Mouse (Mus musculus): Measurements from ENCODE around the gene Sema4f. TPM values are rescaled to one million over a fixed set of nuclear protein-coding genes. Genes with fewer than 3 reads are reported as not detected.

Sema4f gene
- total and polyA plus RNA-seq, 2 experiments from 2014 or later: not detected

- H3K36me3 ChIP-seq (replicated peaks; ENCODE audit: control insufficient read depth, insufficient read depth, low read length): no peaks in the 10 kb centered on the region
- H3K9ac ChIP-seq (replicated peaks; ENCODE audit: low read depth, low read length): no peak overlapping the region
- H3K27ac ChIP-seq (ENCODE audit: low read depth): no peak overlapping the region
- no peak overlapping the region for H3K4me3 ChIP-seq (ENCODE audit: low read depth, low read length)
- H3K27me3 ChIP-seq (ENCODE audit: control insufficient read depth, insufficient read depth, low read length): no peaks in the 10 kb centered on the region
- TF ChIP-seq EP300 (IDR thresholded peaks at IDR 0.05; ENCODE audit: low read depth) (no peak), CTCF (IDR thresholded peaks at IDR 0.05; ENCODE audit: low read depth) (no peak)
- DNase-seq (ENCODE audit: low spot score) (no peak), ATAC-seq (ENCODE audit: insufficient read depth, low read depth) (no peak)
- H3K4me1 ChIP-seq (ENCODE audit: control insufficient read depth, insufficient read depth): no peaks in the 10 kb centered on the region
- H3K4me2 ChIP-seq (ENCODE audit: low read depth, low read length): no peak overlapping the region
- peaks cover under 1% of the 10 kb centered on the region; the same call in 1 of the 2 replicates for H3K9me3 ChIP-seq (replicated peaks; ENCODE audit: control insufficient read depth, low read length)
- 15% methylated on average over 5 of the region's 5 CpGs for WGBS
These were observed 67.8 kb downstream of the Sema4f start for GRCm38 (mm10) chr6:82871632-82872331.

GRCm38 (mm10) chr6:82868476-82868875 is 71.1 kb downstream of the Sema4f start:
- 70% methylated on average over 5 of the region's 5 CpGs for WGBS
- TF ChIP-seq CTCF (IDR thresholded peaks at IDR 0.05; ENCODE audit: low read depth): no peak
- no peak for TF ChIP-seq EP300 (IDR thresholded peaks at IDR 0.05; ENCODE audit: low read depth)
- H3K9me3 ChIP-seq (replicated peaks; ENCODE audit: control insufficient read depth, low read length): peaks cover 8% of the 10 kb centered on the region
- no peak for DNase-seq (ENCODE audit: low spot score)
- H3K9ac ChIP-seq (replicated peaks; ENCODE audit: low read depth, low read length): no peak overlapping the region
- H3K4me1 ChIP-seq (ENCODE audit: control insufficient read depth, insufficient read depth): no peaks in the 10 kb centered on the region
- H3K4me3 ChIP-seq (ENCODE audit: low read depth, low read length): no peak overlapping the region
- no peaks in the 10 kb centered on the region for H3K36me3 ChIP-seq (replicated peaks; ENCODE audit: control insufficient read depth, insufficient read depth, low read length)
- H3K4me2 ChIP-seq (ENCODE audit: low read depth, low read length): no peak overlapping the region
- ATAC-seq (ENCODE audit: insufficient read depth, low read depth): no peak
- no peaks in the 10 kb centered on the region for H3K27me3 ChIP-seq (ENCODE audit: control insufficient read depth, insufficient read depth, low read length)
- no peak overlapping the region for H3K27ac ChIP-seq (ENCODE audit: low read depth)

- Histone ChIP-seq H3K4me1 (ENCODE audit: control insufficient read depth, insufficient read depth) (peaks cover 9% of the 10 kb centered on the region), H3K9ac (replicated peaks; ENCODE audit: low read depth, low read length) (no peak overlapping the region), H3K27ac (ENCODE audit: low read depth) (peak overlapping the region; percentile 28; the same call in 1 of the 2 replicates), H3K36me3 (replicated peaks; ENCODE audit: control insufficient read depth, insufficient read depth, low read length) (no peaks in the 10 kb centered on the region), H3K4me2 (ENCODE audit: low read depth, low read length) (no peak overlapping the region), H3K27me3 (ENCODE audit: control insufficient read depth, insufficient read depth, low read length) (no peaks in the 10 kb centered on the region), H3K9me3 (replicated peaks; ENCODE audit: control insufficient read depth, low read length) (peaks cover 8% of the 10 kb centered on the region), H3K4me3 (ENCODE audit: low read depth, low read length) (no peak overlapping the region)
- 58% methylated on average over 8 of the region's 8 CpGs for WGBS
- no peak for DNase-seq (ENCODE audit: low spot score)
- no peak for TF ChIP-seq EP300 (IDR thresholded peaks at IDR 0.05; ENCODE audit: low read depth)
- TF ChIP-seq CTCF (IDR thresholded peaks at IDR 0.05; ENCODE audit: low read depth): peak; percentile 20; the same call in 1 of the 2 replicates
- peak; percentile 68 for ATAC-seq (ENCODE audit: insufficient read depth, low read depth)
These were observed 76.1 kb downstream of the Sema4f start for GRCm38 (mm10) chr6:82863380-82863874.

GRCm38 (mm10) chr6:82862475-82862874 is 77.1 kb downstream of the Sema4f start:
- 39% methylated on average over 7 of the region's 7 CpGs for WGBS
- no peak overlapping the region for H3K4me2 ChIP-seq (ENCODE audit: low read depth, low read length)
- no peak overlapping the region for H3K27ac ChIP-seq (ENCODE audit: low read depth)
- H3K36me3 ChIP-seq (replicated peaks; ENCODE audit: control insufficient read depth, insufficient read depth, low read length): no peaks in the 10 kb centered on the region
- H3K4me1 ChIP-seq (ENCODE audit: control insufficient read depth, insufficient read depth): peaks cover 9% of the 10 kb centered on the region
- no peak for TF ChIP-seq CTCF (IDR thresholded peaks at IDR 0.05; ENCODE audit: low read depth)
- TF ChIP-seq EP300 (IDR thresholded peaks at IDR 0.05; ENCODE audit: low read depth): no peak
- no peak for DNase-seq (ENCODE audit: low spot score)
- no peak overlapping the region for H3K9ac ChIP-seq (replicated peaks; ENCODE audit: low read depth, low read length)
- H3K27me3 ChIP-seq (ENCODE audit: control insufficient read depth, insufficient read depth, low read length): no peaks in the 10 kb centered on the region
- ATAC-seq (ENCODE audit: insufficient read depth, low read depth): peak; percentile 74
- no peak overlapping the region for H3K4me3 ChIP-seq (ENCODE audit: low read depth, low read length)
- H3K9me3 ChIP-seq (replicated peaks; ENCODE audit: control insufficient read depth, low read length): peaks cover 8% of the 10 kb centered on the region

- H3K27ac ChIP-seq (ENCODE audit: low read depth): no peak overlapping the region
These were observed 77.5 kb downstream of the Sema4f start for GRCm38 (mm10) chr6:82862042-82862441.

More at GRCm38 (mm10) chr6:82862042-82862441, 77.5 kb downstream of the Sema4f start:
- 40% methylated on average over 3 of the region's 3 CpGs for WGBS
- Histone ChIP-seq H3K4me1 (ENCODE audit: control insufficient read depth, insufficient read depth) (peaks cover 9% of the 10 kb centered on the region), H3K9ac (replicated peaks; ENCODE audit: low read depth, low read length) (no peak overlapping the region), H3K4me2 (ENCODE audit: low read depth, low read length) (no peak overlapping the region), H3K36me3 (replicated peaks; ENCODE audit: control insufficient read depth, insufficient read depth, low read length) (no peaks in the 10 kb centered on the region), H3K9me3 (replicated peaks; ENCODE audit: control insufficient read depth, low read length) (peaks cover 8% of the 10 kb centered on the region), H3K27me3 (ENCODE audit: control insufficient read depth, insufficient read depth, low read length) (no peaks in the 10 kb centered on the region), H3K4me3 (ENCODE audit: low read depth, low read length) (no peak overlapping the region)
- ATAC-seq (ENCODE audit: insufficient read depth, low read depth) (no peak), DNase-seq (ENCODE audit: low spot score) (no peak)
- TF ChIP-seq EP300 (IDR thresholded peaks at IDR 0.05; ENCODE audit: low read depth) (no peak), CTCF (IDR thresholded peaks at IDR 0.05; ENCODE audit: low read depth) (no peak)

Other genes starting within 250 kb of the Sema4f start
- 26.8 and 59.9 TPM in 2 replicates for gene Pole4, start 234.4 kb downstream of the Sema4f start, total RNA-seq (2014; rRNA removed; ENCODE audit: low replicate concordance)
- gene Pole4, start 234.4 kb downstream of the Sema4f start, polyA plus RNA-seq (2015; fragmentation: Nextera tagmentation; extraction: Ambion mirVana): 65.8 and 71.8 TPM in 2 replicates
- 39.7 and 50.9 TPM in 2 replicates for gene Hk2, start 165.3 kb downstream of the Sema4f start, total RNA-seq (2014; rRNA removed; ENCODE audit: low replicate concordance)
- 29.2 and 29.7 TPM in 2 replicates for gene Hk2, start 165.3 kb downstream of the Sema4f start, polyA plus RNA-seq (2015; fragmentation: Nextera tagmentation; extraction: Ambion mirVana)
- 0.39 TPM in 1 of 2 replicates, not detected in the other for gene M1ap, start 7.1 kb upstream of the Sema4f start, total RNA-seq (2014; rRNA removed; ENCODE audit: low replicate concordance)
- 0.59 and 0.75 TPM in 2 replicates for gene M1ap, start 7.1 kb upstream of the Sema4f start, polyA plus RNA-seq (2015; fragmentation: Nextera tagmentation; extraction: Ambion mirVana)
- gene Dok1, start 93.7 kb upstream of the Sema4f start, total RNA-seq (2014; rRNA removed; ENCODE audit: low replicate concordance): 9.2 and 11.5 TPM in 2 replicates
- gene Dok1, start 93.7 kb upstream of the Sema4f start, polyA plus RNA-seq (2015; fragmentation: Nextera tagmentation; extraction: Ambion mirVana): 6.1 and 6.3 TPM in 2 replicates
- 9.0 and 9.8 TPM in 2 replicates for gene Loxl3, start 94.4 kb upstream of the Sema4f start, total RNA-seq (2014; rRNA removed; ENCODE audit: low replicate concordance)
- 3.8 and 4.3 TPM in 2 replicates for gene Loxl3, start 94.4 kb upstream of the Sema4f start, polyA plus RNA-seq (2015; fragmentation: Nextera tagmentation; extraction: Ambion mirVana)
- gene Aup1, start 114.8 kb upstream of the Sema4f start, total RNA-seq (2014; rRNA removed; ENCODE audit: low replicate concordance): 156 and 219 TPM in 2 replicates
- gene Aup1, start 114.8 kb upstream of the Sema4f start, polyA plus RNA-seq (2015; fragmentation: Nextera tagmentation; extraction: Ambion mirVana): 104 and 108 TPM in 2 replicates
- 46.3 and 50.3 TPM in 2 replicates for gene Htra2, start 115.5 kb upstream of the Sema4f start, total RNA-seq (2014; rRNA removed; ENCODE audit: low replicate concordance)
- gene Htra2, start 115.5 kb upstream of the Sema4f start, polyA plus RNA-seq (2015; fragmentation: Nextera tagmentation; extraction: Ambion mirVana): 55.4 and 61.9 TPM in 2 replicates
- not detected in 2 replicates for gene Dqx1, start 118.1 kb upstream of the Sema4f start, total RNA-seq (2014; rRNA removed; ENCODE audit: low replicate concordance)
- 0.08 and 0.32 TPM in 2 replicates for gene Dqx1, start 118.1 kb upstream of the Sema4f start, polyA plus RNA-seq (2015; fragmentation: Nextera tagmentation; extraction: Ambion mirVana)
- not detected in 2 replicates for gene Tlx2, start 130.5 kb upstream of the Sema4f start, total RNA-seq (2014; rRNA removed; ENCODE audit: low replicate concordance)
- gene Tlx2, start 130.5 kb upstream of the Sema4f start, polyA plus RNA-seq (2015; fragmentation: Nextera tagmentation; extraction: Ambion mirVana): not detected in 2 replicates
- 12.1 and 14.8 TPM in 2 replicates for gene Pcgf1, start 138.1 kb upstream of the Sema4f start, total RNA-seq (2014; rRNA removed; ENCODE audit: low replicate concordance)
- 13.2 and 14.7 TPM in 2 replicates for gene Pcgf1, start 138.1 kb upstream of the Sema4f start, polyA plus RNA-seq (2015; fragmentation: Nextera tagmentation; extraction: Ambion mirVana)
- gene Lbx2, start 146.6 kb upstream of the Sema4f start, total RNA-seq (2014; rRNA removed; ENCODE audit: low replicate concordance): not detected in 2 replicates
- gene Lbx2, start 146.6 kb upstream of the Sema4f start, polyA plus RNA-seq (2015; fragmentation: Nextera tagmentation; extraction: Ambion mirVana): 0.59 and 0.64 TPM in 2 replicates
- 0.11 and 0.97 TPM in 2 replicates for gene Ccdc142, start 161.8 kb upstream of the Sema4f start, total RNA-seq (2014; rRNA removed; ENCODE audit: low replicate concordance)
- 1.1 and 1.6 TPM in 2 replicates for gene Ccdc142, start 161.8 kb upstream of the Sema4f start, polyA plus RNA-seq (2015; fragmentation: Nextera tagmentation; extraction: Ambion mirVana)
- 2.4 and 3.4 TPM in 2 replicates for gene Gm42688, start 161.8 kb upstream of the Sema4f start, total RNA-seq (2014; rRNA removed; ENCODE audit: low replicate concordance)
- 1.1 and 1.4 TPM in 2 replicates for gene Gm42688, start 161.8 kb upstream of the Sema4f start, polyA plus RNA-seq (2015; fragmentation: Nextera tagmentation; extraction: Ambion mirVana)
- 87.9 and 156 TPM in 2 replicates for gene Mrpl53, start 169.3 kb upstream of the Sema4f start, total RNA-seq (2014; rRNA removed; ENCODE audit: low replicate concordance)
- 242 and 247 TPM in 2 replicates for gene Mrpl53, start 169.3 kb upstream of the Sema4f start, polyA plus RNA-seq (2015; fragmentation: Nextera tagmentation; extraction: Ambion mirVana)
- gene Mogs, start 175.7 kb upstream of the Sema4f start, total RNA-seq (2014; rRNA removed; ENCODE audit: low replicate concordance): 27.5 and 28.1 TPM in 2 replicates
- 7.9 and 9.4 TPM in 2 replicates for gene Mogs, start 175.7 kb upstream of the Sema4f start, polyA plus RNA-seq (2015; fragmentation: Nextera tagmentation; extraction: Ambion mirVana)
- 151 and 186 TPM in 2 replicates for gene Wbp1, start 181.8 kb upstream of the Sema4f start, total RNA-seq (2014; rRNA removed; ENCODE audit: low replicate concordance)
- 97.5 and 98.1 TPM in 2 replicates for gene Wbp1, start 181.8 kb upstream of the Sema4f start, polyA plus RNA-seq (2015; fragmentation: Nextera tagmentation; extraction: Ambion mirVana)
- gene Ino80b, start 185.7 kb upstream of the Sema4f start, total RNA-seq (2014; rRNA removed; ENCODE audit: low replicate concordance): 8.9 and 11.6 TPM in 2 replicates
- 5.5 and 6.8 TPM in 2 replicates for gene Ino80b, start 185.7 kb upstream of the Sema4f start, polyA plus RNA-seq (2015; fragmentation: Nextera tagmentation; extraction: Ambion mirVana)
- 40.0 and 45.9 TPM in 2 replicates for gene Rtkn, start 195.7 kb upstream of the Sema4f start, total RNA-seq (2014; rRNA removed; ENCODE audit: low replicate concordance)
- 12.5 and 13.0 TPM in 2 replicates for gene Rtkn, start 195.7 kb upstream of the Sema4f start, polyA plus RNA-seq (2015; fragmentation: Nextera tagmentation; extraction: Ambion mirVana)
- 1.4 and 5.5 TPM in 2 replicates for gene Wdr54, start 216.6 kb upstream of the Sema4f start, total RNA-seq (2014; rRNA removed; ENCODE audit: low replicate concordance)
- 0.96 and 1.1 TPM in 2 replicates for gene Wdr54, start 216.6 kb upstream of the Sema4f start, polyA plus RNA-seq (2015; fragmentation: Nextera tagmentation; extraction: Ambion mirVana)
- gene 1700003E16Rik, start 216.6 kb upstream of the Sema4f start, total RNA-seq (2014; rRNA removed; ENCODE audit: low replicate concordance): 2.0 TPM in 1 of 2 replicates, not detected in the other
- 0.20 and 0.45 TPM in 2 replicates for gene 1700003E16Rik, start 216.6 kb upstream of the Sema4f start, polyA plus RNA-seq (2015; fragmentation: Nextera tagmentation; extraction: Ambion mirVana)
- 45.9 and 47.7 TPM in 2 replicates for gene Dctn1, start 226.2 kb upstream of the Sema4f start, total RNA-seq (2014; rRNA removed; ENCODE audit: low replicate concordance)
- 48.9 and 50.8 TPM in 2 replicates for gene Dctn1, start 226.2 kb upstream of the Sema4f start, polyA plus RNA-seq (2015; fragmentation: Nextera tagmentation; extraction: Ambion mirVana)

Measured in heart, postnatal 0 days (tissue).